Mouse (Mus musculus) urinary bladder, adult 2 months (tissue): ENCODE data around the gene Brox. TPM values are rescaled to one million over a fixed set of nuclear protein-coding genes. Genes with fewer than 3 reads are reported as not detected.
"Not testable (repeated sequence)": the region's sequence is repeated elsewhere in the genome, so short reads cannot be mapped to it uniquely, and the experiment has no call there.

Source experiments
- DNase-seq: peaks from one replicate; pipeline ENCODE4 v3.0.0; 2022; ENCODE audit warnings: low spot score
- polyA plus RNA-seq: library from polyadenylated mRNA; depleted of rRNA; stranded (reverse); fragments of >200 nt; gene quantifications from 2 replicates; pipeline ENCODE4 v1.2.3, GENCODE M21; 2012; rRNA removed

The Brox gene
- 36.6 and 40.9 TPM in 2 replicates for polyA plus RNA-seq

- peak; percentile 94 for DNase-seq
Measured at GRCm38 (mm10) chr1:183296877-183297383, at the start of gene Brox. Brox (minus strand) TSS chr1:183297269.

DNA sequence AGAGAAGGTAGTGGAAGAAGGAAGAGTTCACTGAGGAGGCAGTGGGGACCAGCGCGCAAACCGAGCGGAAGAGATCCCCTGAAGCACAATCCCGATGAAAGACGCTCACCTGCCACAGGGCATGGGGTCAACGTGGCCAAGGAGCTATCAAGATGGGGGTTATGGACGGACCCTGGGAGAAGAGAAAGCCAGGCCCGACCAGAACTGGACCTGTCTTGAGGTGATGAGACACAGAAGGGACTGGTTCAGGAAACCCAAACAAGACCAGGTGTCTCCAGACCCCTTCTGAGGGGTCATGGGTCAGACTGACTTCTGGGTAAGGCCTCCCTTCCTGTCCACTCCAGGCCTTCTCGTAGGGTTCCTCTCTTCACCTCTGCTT is 48.7 kb upstream of the Brox start:
- DNase-seq, result no peak

DNA sequence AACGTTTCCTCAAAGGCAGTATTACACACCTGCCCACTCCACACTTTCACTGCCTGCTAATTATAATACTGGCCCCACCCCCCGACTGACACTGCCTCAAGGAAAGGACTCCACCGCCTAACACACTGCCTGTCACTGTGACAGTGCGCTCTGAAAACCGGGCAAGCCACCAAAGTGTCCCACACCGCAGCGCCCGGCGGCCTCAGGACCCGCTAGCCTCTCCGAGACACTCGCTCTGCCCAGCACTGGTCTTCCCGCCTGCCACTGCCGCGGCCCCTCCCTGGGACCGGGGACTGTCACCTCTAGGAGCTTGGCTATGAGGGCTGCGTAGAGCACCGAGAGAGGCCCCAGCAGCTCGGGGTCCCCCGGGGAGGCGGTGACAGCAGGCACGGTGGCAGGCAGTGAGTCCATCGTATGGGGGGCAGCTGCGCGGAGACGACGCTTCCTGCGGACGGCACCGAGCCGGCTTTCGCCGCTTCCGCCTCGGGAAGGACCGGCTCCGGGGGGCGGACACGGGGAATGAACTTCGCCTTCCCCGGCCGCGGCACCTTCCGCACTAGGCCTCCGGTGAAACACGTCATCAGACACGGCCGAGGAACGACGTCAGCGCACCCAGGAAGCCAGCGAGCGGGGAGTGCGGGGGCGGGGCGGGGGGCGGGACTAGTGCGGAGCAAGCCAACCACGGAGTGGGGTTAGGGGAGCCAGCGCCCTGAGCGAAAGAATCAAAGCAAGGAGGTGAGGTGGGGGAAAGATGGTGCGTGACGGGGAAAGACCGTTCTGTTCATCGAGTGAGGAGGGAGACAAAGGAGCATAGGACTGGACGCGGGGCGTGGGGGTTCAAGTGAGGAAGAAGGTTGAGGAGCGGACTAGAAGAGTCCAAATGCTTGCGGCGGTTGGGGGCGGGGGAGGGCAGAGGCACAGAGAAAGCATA is 48.1 kb upstream of the Brox start:
- peak; percentile 78 for DNase-seq

GRCm38 (mm10) chr1:183342902-183343301 is 45.8 kb upstream of the Brox start:
- DNase-seq, result not testable (repeated sequence)

GRCm38 (mm10) chr1:183327171-183327570 is 30.1 kb upstream of the Brox start:
- no peak for DNase-seq

DNA sequence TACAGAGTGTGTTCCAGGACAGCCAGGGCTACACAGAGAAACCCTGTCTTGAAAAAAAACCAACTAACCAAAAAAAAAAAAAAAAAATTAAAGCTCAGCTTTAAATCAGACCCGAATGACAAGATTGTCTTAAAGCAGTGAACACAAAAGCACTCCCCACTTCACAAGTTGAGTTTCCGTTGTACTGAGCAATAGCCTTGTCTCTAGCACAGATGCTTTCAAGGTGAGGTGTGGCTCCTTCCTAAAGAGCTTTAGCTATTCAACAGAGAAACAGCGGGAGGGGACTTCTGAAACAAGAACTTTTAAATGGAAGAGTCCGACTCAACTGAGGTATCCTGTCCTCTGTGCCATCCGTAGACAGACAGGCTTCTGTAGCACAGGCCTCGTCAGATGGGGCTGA is 27.4 kb upstream of the Brox start:
- no peak for DNase-seq

- DNase-seq, result no peak
Measured at GRCm38 (mm10) chr1:183323923-183324322, 26.9 kb upstream of the Brox start.

DNA sequence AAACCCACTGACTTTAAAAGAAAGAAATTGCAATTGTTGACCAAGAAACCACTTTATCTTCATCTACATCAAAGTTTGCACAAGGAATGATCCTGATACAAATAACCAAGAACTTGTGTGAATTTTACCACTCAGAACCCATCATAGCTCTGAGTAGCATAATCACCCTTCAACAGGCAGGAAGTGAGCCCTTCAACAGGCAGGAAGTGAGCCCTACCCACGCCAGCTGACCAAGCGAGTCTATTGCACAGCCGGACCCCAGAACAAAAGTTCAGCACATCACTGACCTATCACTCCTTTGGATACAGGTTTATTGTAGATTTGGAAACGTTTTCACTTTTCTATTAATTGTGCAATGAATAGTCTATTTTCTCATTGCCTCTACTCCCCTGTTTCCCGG is 25.4 kb upstream of the Brox start:
- DNase-seq, result not testable (repeated sequence)

DNA sequence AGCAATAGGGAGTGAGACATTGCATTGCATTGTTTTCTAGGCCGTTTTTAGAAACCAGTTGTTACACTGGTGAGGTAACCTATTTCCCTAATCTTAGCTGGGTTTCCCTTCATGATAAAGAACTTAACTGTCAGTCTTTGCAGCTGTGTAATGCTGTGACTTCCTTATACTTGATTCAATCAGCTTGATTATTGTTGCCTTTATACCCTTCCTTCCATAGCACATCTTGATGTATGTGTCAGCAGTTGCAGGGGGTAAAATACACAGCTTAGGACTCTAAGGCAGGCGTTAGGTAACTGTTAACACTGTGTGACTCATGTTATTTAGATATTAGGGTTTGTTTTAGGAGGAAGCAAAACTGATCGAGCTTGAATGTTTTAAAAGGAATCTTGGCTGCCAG is 23.6 kb upstream of the Brox start:
- DNase-seq, result no peak

DNA sequence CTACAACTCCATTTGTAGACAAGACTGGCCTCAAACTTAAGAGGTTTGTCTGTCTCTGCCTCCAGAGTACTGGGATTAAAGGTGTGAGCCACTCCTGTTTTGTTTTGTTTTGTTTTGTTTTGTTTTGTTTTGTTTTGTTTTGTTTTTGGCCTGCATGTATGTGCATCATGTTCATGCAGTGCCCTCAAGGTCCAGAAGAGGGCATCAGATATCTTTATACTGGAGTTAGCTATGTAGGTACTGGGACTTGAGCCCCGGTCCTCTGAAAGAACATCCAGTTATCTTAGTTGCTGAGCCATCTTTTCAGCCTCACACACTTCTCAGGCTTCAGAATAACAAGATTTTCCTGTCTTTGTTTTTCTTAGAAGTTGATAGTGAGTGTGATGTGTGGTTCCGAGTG is 18.7 kb upstream of the Brox start:
- DNase-seq, result no peak

- DNase-seq, result no peak
Measured at GRCm38 (mm10) chr1:183312076-183312475, 15.0 kb upstream of the Brox start.

DNA sequence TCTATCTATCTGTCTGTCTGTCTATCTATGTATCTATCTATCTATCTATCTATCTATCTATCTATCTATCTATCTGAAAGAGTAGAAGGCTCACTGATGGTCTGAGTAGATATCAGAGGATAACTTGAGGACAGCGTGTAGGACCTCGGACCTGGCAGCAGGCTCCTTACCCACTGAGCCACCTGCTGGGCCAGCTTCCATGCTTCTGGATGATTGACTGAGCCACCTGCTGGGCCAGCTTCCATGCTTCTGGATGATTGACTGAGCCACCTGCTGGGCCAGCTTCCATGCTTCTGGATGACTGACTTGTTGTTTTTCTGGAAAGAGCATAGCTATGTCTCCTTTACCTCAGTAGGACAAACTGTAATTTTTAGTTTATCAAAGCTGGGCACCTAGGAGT is 12.5 kb upstream of the Brox start:
- not testable (repeated sequence) for DNase-seq

DNA sequence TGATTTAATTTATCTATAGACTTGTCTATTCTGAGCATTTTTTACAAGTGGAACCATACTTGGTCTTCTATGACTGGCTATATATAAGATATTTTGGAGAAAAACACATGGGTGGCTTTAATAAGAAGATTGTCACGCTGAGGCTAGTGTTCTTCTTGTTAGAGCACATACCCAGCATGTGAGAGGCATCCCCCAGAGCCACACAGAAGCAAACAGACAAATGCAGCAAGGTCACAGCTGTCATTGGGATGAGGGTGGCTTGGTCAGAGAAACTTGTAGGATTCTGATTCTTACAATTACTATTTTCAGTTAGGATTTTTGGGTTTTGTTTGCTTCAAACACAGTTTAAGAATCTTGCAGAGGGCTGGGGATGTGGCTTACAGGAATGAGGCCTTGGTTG is 11.4 kb upstream of the Brox start:
- no peak for DNase-seq

- DNase-seq, result no peak
Measured at GRCm38 (mm10) chr1:183307555-183307954, 10.5 kb upstream of the Brox start.

GRCm38 (mm10) chr1:183299161-183299560 is 2.1 kb upstream of the Brox start:
- DNase-seq, result peak; percentile 100

DNA sequence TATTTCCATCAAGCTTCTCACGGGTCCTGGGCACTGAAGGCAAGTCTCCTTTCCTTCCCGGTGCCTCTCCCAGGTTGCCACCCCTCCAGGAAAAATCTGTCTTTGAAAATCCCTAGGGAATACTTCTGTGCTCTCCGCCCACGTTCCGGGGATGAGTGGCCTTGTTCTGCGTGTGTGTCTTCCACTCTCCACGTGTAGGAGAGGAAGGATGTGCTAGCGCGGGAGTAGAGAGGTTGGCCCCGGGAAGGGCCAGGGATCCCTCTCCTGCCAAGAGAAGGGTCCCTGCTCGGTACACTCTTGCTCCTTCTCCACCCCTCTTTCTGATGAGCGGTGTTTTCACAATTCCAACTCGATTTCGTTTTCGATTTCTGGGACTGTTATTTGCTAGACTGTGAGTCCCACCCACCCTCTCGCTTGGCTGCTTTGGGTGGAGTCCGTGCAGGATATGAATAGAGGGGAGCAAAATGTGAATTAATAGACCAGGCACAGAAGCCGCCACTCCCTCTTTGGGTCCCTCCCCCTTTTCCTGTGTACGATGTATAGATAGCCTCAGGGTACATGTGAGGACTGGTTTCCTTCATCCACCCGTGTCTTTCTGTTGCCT is 919 bp upstream of the Brox start:
- DNase-seq, result no peak

GRCm38 (mm10) chr1:183297473-183297885 is 410 bp upstream of the Brox start:
- peak; percentile 45 for DNase-seq

DNA sequence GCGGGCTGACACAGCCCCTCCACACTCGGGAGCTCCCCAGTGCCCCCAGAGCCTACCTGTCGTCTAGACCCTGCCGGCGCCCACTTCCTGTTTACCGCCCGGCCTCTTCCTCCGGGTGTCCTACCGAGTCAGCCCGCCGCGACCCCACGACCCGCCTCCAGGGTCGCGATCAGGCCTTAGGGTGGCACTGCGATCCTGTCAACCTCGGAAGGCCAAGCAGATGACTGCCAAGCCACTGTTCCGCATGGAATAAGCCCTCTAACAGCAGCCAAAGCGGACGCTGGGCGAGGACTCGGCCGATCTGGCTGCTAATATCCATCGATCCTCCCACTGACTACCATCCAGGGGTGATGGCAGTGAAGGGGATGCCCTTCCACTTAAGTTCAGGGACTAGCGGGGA is 604 bp downstream of the Brox start, which contains the start of gene Aida:
TSS of gene Aida (plus strand) at position 126 of the 400 bp plus-strand sequence.
- DNase-seq, result no peak

DNA sequence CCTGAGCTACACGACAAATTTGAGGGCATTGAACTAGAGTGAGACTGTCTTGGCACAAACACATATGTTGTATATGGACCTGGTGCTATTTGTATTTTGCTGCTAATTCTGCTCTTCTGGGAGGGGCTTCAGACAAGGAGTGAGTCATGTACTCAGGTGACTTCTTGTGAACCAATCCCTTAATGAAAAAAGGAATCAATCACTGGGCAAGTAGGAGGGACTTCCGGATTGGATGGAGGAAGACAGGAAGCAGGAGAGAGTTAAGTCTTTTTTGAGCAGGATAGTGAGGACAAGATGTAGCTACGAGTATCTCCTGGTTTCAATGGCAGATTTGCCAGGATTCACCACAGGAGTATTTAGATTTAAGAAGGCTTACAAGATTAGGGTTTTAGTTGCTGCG is 7.5 kb downstream of the Brox start:
- DNase-seq, result no peak

GRCm38 (mm10) chr1:183288351-183288750 is 8.7 kb downstream of the Brox start:
- no peak for DNase-seq

DNA sequence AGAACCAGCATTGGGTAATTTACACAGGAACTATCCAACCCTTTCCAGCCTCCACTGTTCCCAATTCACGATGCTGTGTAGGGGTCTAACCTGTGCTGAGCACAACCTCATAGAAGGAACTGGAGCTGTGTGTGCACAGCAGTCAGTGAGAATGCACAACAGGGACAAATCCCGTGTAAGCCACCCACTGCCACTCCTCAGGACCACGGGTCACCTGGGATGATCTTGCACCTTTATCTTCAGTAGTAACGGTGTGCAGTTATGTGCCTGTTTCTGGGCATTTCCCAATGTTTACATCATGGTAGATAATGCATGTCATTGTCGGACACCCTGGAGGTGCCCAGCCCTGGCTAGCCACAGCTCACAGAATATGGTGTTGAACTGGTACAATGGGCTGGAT is 21.3 kb downstream of the Brox start:
- no peak for DNase-seq

- DNase-seq, result no peak
Measured at GRCm38 (mm10) chr1:183274385-183274784, 22.7 kb downstream of the Brox start.
